Mouse (Mus musculus) MEL (cell line): Measurements from ENCODE around the gene Ifitm10. TPM values are rescaled to one million over a fixed set of nuclear protein-coding genes. Genes with fewer than 3 reads are reported as not detected.

Experiments used
- DNase-seq: peaks from one replicate; pipeline ENCODE4 v3.0.0; 2011; ENCODE audit warnings: low read depth, low spot score
- H3K27ac ChIP-seq: 2 replicates; pipeline ENCODE4 v1.5.1; 2012; ENCODE audit warnings: low read depth, mild to moderate bottlenecking, control low read depth, low read length, moderate library complexity; ENCODE audit not compliant: control insufficient read depth
- H3K27me3 ChIP-seq, 2 experiments: fragments of 150-350 bp in 1 of 2; sonication (generic) in 1 of 2; 2 replicates each; pipeline ENCODE4 v1.6.1; 2012; ENCODE audit warnings: low read length in 2 of 2, mild to moderate bottlenecking in 2 of 2, improper control_type of control experiment in 1 of 2, moderate library complexity in 1 of 2; ENCODE audit not compliant: insufficient read depth in 2 of 2, control insufficient read depth in 1 of 2
- H3K36me3 ChIP-seq, 2 experiments: 2 replicates each; pipeline ENCODE4 v1.6.1; 2012 to 2014; ENCODE audit warnings: low read length in 2 of 2, improper control_type of control experiment in 1 of 2, inconsistent platforms in 1 of 2, mild to moderate bottlenecking in 1 of 2; ENCODE audit not compliant: insufficient read depth in 2 of 2, control insufficient read depth in 1 of 2
- H3K4me1 ChIP-seq, 2 experiments: fragments of 150-350 bp in 1 of 2; sonication (generic) in 1 of 2; 2 replicates each; pipeline ENCODE4 v1.6.1; 2012; ENCODE audit warnings: low read length in 2 of 2, improper control_type of control experiment in 1 of 2, mild to moderate bottlenecking in 1 of 2; ENCODE audit not compliant: insufficient read depth in 2 of 2, control insufficient read depth in 1 of 2
- H3K4me3 ChIP-seq, 2 experiments: fragments of 150-350 bp in 1 of 2; sonication (generic) in 1 of 2; 2 replicates each; pipeline ENCODE4 v1.5.1; 2012; ENCODE audit warnings: low read depth in 2 of 2, low read length in 2 of 2, mild to moderate bottlenecking in 2 of 2, moderate library complexity in 2 of 2, control low read depth in 1 of 2, improper control_type of control experiment in 1 of 2; ENCODE audit not compliant: control insufficient read depth in 1 of 2, insufficient read depth in 1 of 2
- H3K79me2 ChIP-seq: 2 replicates; pipeline ENCODE4 v1.6.1; 2012; ENCODE audit warnings: mild to moderate bottlenecking, low read length, moderate library complexity; ENCODE audit not compliant: control insufficient read depth, poor library complexity, insufficient read depth
- H3K9ac ChIP-seq: 2 replicates; pipeline ENCODE4 v1.6.1; 2012; ENCODE audit warnings: low read depth, mild to moderate bottlenecking, control low read depth, low read length, moderate library complexity; ENCODE audit not compliant: control insufficient read depth, poor library complexity, severe bottlenecking
- H3K9me3 ChIP-seq: fragments of 150-350 bp; sonication (generic); replicated peaks from 2 replicates; pipeline ENCODE4 v1.6.1; 2012; ENCODE audit warnings: mild to moderate bottlenecking, low read length, improper control_type of control experiment, moderate library complexity; ENCODE audit not compliant: insufficient read depth
- CTCF ChIP-seq, 3 experiments: IDR thresholded peaks in 2 of 3; conservative IDR thresholded peaks in 1 of 3; 2 replicates each; pipeline ENCODE4 v1.5.1; 2011 to 2012; ENCODE audit warnings: low read length in 3 of 3, low read depth in 2 of 3, mild to moderate bottlenecking in 2 of 3, improper control_type of control experiment in 1 of 3, inconsistent platforms in 1 of 3, mixed read lengths in 1 of 3, moderate library complexity in 1 of 3; ENCODE audit not compliant: control insufficient read depth in 1 of 3, insufficient read depth in 1 of 3, poor library complexity in 1 of 3, severe bottlenecking in 1 of 3
- E2F4 ChIP-seq: IDR thresholded peaks from 2 replicates; pipeline ENCODE4 v1.6.1; 2011; ENCODE audit warnings: low read depth, low read length, improper control_type of control experiment, borderline replicate concordance
- EP300 ChIP-seq, 2 experiments: IDR thresholded peaks; 2 replicates each; pipeline ENCODE4 v1.6.1; 2011; ENCODE audit warnings: improper control_type of control experiment in 2 of 2, low read length in 2 of 2, low read depth in 1 of 2, mild to moderate bottlenecking in 1 of 2
- GATA1 ChIP-seq: IDR thresholded peaks from 2 replicates; pipeline ENCODE4 v1.6.1; 2011; ENCODE audit warnings: low read depth, low read length, improper control_type of control experiment
- HCFC1 ChIP-seq: IDR thresholded peaks from 2 replicates; pipeline ENCODE4 v1.6.1; 2012; ENCODE audit warnings: low read depth, mild to moderate bottlenecking, inconsistent platforms, low read length, improper control_type of control experiment, moderate library complexity
- MXI1 ChIP-seq: IDR thresholded peaks from 2 replicates; pipeline ENCODE4 v1.6.1; 2011; ENCODE audit warnings: mild to moderate bottlenecking, low read depth, low read length, improper control_type of control experiment
- MYB ChIP-seq: IDR thresholded peaks from 2 replicates; pipeline ENCODE4 v1.6.1; 2011; ENCODE audit warnings: mild to moderate bottlenecking, low read depth, low read length, improper control_type of control experiment
- MYC ChIP-seq: IDR thresholded peaks from 2 replicates; pipeline ENCODE4 v1.6.1; 2011; ENCODE audit warnings: low read depth, mild to moderate bottlenecking, low read length, improper control_type of control experiment, moderate library complexity
- POLR2AphosphoS2 ChIP-seq: IDR thresholded peaks from 2 replicates; pipeline ENCODE4 v1.6.1; 2011; ENCODE audit warnings: low read length, improper control_type of control experiment
- RCOR1 ChIP-seq: IDR thresholded peaks from 2 replicates; pipeline ENCODE4 v1.6.1; 2012; ENCODE audit warnings: low read depth, mild to moderate bottlenecking, inconsistent platforms, low read length, improper control_type of control experiment
- TAL1 ChIP-seq: IDR thresholded peaks from 2 replicates; pipeline ENCODE4 v1.6.1; 2012; ENCODE audit warnings: mild to moderate bottlenecking, inconsistent platforms, low read length, moderate library complexity, mixed read lengths
- ZC3H11A ChIP-seq: IDR thresholded peaks from 2 replicates; pipeline ENCODE4 v1.6.1; 2012; ENCODE audit warnings: low read depth, mild to moderate bottlenecking, inconsistent platforms, low read length, improper control_type of control experiment
- ZKSCAN1 ChIP-seq: IDR thresholded peaks from 2 replicates; pipeline ENCODE4 v1.6.1; 2012; ENCODE audit warnings: low read depth, mild to moderate bottlenecking, inconsistent platforms, low read length, improper control_type of control experiment, moderate library complexity
- ZMIZ1 ChIP-seq: IDR thresholded peaks from 2 replicates; pipeline ENCODE4 v1.6.1; 2012; ENCODE audit warnings: low read depth, mild to moderate bottlenecking, inconsistent platforms, low read length, improper control_type of control experiment, moderate library complexity
- polyA plus RNA-seq, 2 experiments: library from polyadenylated mRNA; stranded (reverse) in 1 of 2; unstranded in 1 of 2; fragments of >175 nt in 1 of 2; fragments of >200 nt in 1 of 2; gene quantifications; 2 replicates each; pipeline versions ENCODE4 v1.2.1 to v1.2.4; 2012; ENCODE audit warnings: low replicate concordance in 2 of 2, low read depth in 1 of 2; ENCODE audit not compliant: insufficient read length in 2 of 2, insufficient read depth in 1 of 2, missing spikeins in 1 of 2
- total RNA-seq: library from RNA; depleted of rRNA; stranded (reverse); fragments of 300-350 nt; gene quantifications from 2 replicates; pipeline ENCODE4 v1.2.3, GENCODE M21; 2012

Ifitm10 gene
- total and polyA plus RNA-seq, 3 experiments, result 0.21 TPM; not detected in 2

- TF ChIP-seq GATA1, result peak; percentile 98
- 0 out of 2 replicates have a peak, but pooled peaks have one; percentile 29 for TF ChIP-seq POLR2AphosphoS2
These were observed 46.3 kb upstream of the Ifitm10 start (continued) for GRCm38 (mm10) chr7:142419887-142420286.

- no peak overlapping the region for H3K9ac ChIP-seq
- peak overlapping the region; percentile 94; the same call in 1 of the 2 replicates for H3K27ac ChIP-seq
- TF ChIP-seq ZKSCAN1 (no peak), CTCF (IDR thresholded peaks at IDR 0.05 in 2 of 3, conservative IDR thresholded peaks at IDR 0.05 in 1 of 3; ENCODE audit: control insufficient read depth in 1 of 3, insufficient read depth in 1 of 3, low read depth in 2 of 3, low read length in 3 of 3, poor library complexity in 1 of 3, severe bottlenecking in 1 of 3) (peak; percentile 14 to 37 (median 15); a peak in 3 of 6 replicates)
- H3K36me3 ChIP-seq, result peaks cover 0 to 15% of the 10 kb centered on the region in 2 experiments; a peak in 2 of 4 replicates
- DNase-seq, result no peak
- no peaks in the 10 kb centered on the region for H3K9me3 ChIP-seq
- H3K4me3 ChIP-seq, result no peak overlapping the region
- no peaks in the 10 kb centered on the region for H3K27me3 ChIP-seq
- H3K4me1 ChIP-seq, result peaks cover 14 to 21% of the 10 kb centered on the region in 2 experiments
- no peaks in the 10 kb centered on the region for H3K79me2 ChIP-seq
These were observed 45.1 kb upstream of the Ifitm10 start for GRCm38 (mm10) chr7:142418679-142419078.

GRCm38 (mm10) chr7:142418027-142418426 lies 44.5 kb upstream of the Ifitm10 start:
- H3K9me3 ChIP-seq, result no peaks in the 10 kb centered on the region
- no peaks in the 10 kb centered on the region for H3K27me3 ChIP-seq
- H3K9ac ChIP-seq, result no peak overlapping the region
- H3K27ac ChIP-seq, result no peak overlapping the region; the same call in 1 of the 2 replicates
- peaks cover 0 to 17% of the 10 kb centered on the region in 2 experiments; a peak in 2 of 4 replicates for H3K36me3 ChIP-seq
- peak; percentile 50 for DNase-seq
- no peaks in the 10 kb centered on the region for H3K79me2 ChIP-seq
- H3K4me1 ChIP-seq, result peaks cover 14 to 27% of the 10 kb centered on the region in 2 experiments
- H3K4me3 ChIP-seq, result no peak overlapping the region
- TF ChIP-seq EP300 (IDR thresholded peaks at IDR 0.05; ENCODE audit: low read depth in 1 of 2, low read length in 2 of 2) (peak in 1 of 2 experiments; percentile 16; a peak in 2 of 4 replicates), TAL1 (peak; percentile 30), MYC (no peak), E2F4 (no peak), HCFC1 (no peak), CTCF (IDR thresholded peaks at IDR 0.05 in 2 of 3, conservative IDR thresholded peaks at IDR 0.05 in 1 of 3; ENCODE audit: control insufficient read depth in 1 of 3, insufficient read depth in 1 of 3, low read depth in 2 of 3, low read length in 3 of 3, poor library complexity in 1 of 3, severe bottlenecking in 1 of 3) (no peak), MYB (no peak)

- Histone ChIP-seq H3K79me2 (no peaks in the 10 kb centered on the region), H3K36me3 (peaks cover 0 to 13% of the 10 kb centered on the region in 2 experiments; a peak in 2 of 4 replicates)
- TF ChIP-seq POLR2AphosphoS2 (no peak), ZMIZ1 (no peak), MXI1 (no peak), ZC3H11A (no peak), RCOR1 (no peak)
- TF ChIP-seq, all 39 proteins: peak for 0
- Histone ChIP-seq H3K27ac (no peak overlapping the region), H3K4me3 (no peak overlapping the region), H3K27me3 (no peaks in the 10 kb centered on the region), H3K9ac (no peak overlapping the region), H3K9me3 (no peaks in the 10 kb centered on the region), H3K4me1 (peaks cover 6 to 23% of the 10 kb centered on the region in 2 experiments)
- DNase-seq, result no peak
These were observed 42.7 kb upstream of the Ifitm10 start for GRCm38 (mm10) chr7:142416225-142416624.
